Mouse (Mus musculus): ENCODE data around the gene Fxyd1. TPM values are rescaled to one million over a fixed set of nuclear protein-coding genes. Genes with fewer than 3 reads are reported as not detected.

The Fxyd1 gene
- not detected for polyA plus RNA-seq (2021)

DNA sequence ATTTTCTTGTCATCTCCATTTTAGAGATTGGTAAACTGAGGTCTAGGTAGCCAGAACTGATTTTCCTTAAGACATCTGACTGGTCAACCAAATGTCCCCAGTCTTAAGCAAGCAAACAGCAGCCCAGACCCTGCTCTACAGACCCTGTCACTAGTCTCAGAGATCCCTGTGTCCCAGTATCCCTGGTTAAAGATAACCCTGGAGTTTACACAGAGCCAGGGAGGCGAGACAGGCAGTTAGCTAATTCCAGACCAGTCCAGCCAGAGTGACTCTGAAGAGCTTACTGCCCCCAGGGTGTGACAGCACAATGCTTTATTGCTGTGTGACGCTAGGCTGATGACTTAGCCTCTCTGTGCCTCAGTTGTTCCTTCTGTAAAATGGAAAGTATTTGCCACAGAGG is at the start of gene Fxyd1:
Gene Fxyd1 (minus strand): TSS at position 129 of the 400 bp plus-strand sequence.
- no peak for TF ChIP-seq CTCF (IDR thresholded peaks at IDR 0.05)
- ChIA-PET CTCF (interaction anchor here (2.0 kb wide), 1 partner anchor 41 kb away, joined by 7 read pairs; no protein-coding TSS in a partner anchor), POLR2A (no interaction called here)
- in situ Hi-C loops (cut with MboI; ENCODE audit: low pct_unique_long_range_greater_than_20kb), result no loop called here
- ATAC-seq (no peak), DNase-seq (ENCODE audit: low read depth, low spot score) (no peak)
- peaks cover 8% of the 10 kb centered on the region for H3K27me3 ChIP-seq

GRCm38 (mm10) chr7:31106166-31106565 is 49.2 kb upstream of the Fxyd1 start:
- POLR2A ChIA-PET, result no interaction called here
- no peak for DNase-seq (ENCODE audit: low read depth, low spot score)
- ATAC-seq, result no peak
- CTCF ChIA-PET, result interaction anchor here (1.3 to 2.5 kb wide), 4 partner anchors 12 to 71 kb away, joined by 3 to 8 read pairs (median 4); no protein-coding TSS in a partner anchor
- in situ Hi-C loops (cut with MboI; ENCODE audit: low pct_unique_long_range_greater_than_20kb), result no loop called here
- TF ChIP-seq CTCF (IDR thresholded peaks at IDR 0.05), result no peak
- peaks cover 6% of the 10 kb centered on the region for H3K27me3 ChIP-seq

DNA sequence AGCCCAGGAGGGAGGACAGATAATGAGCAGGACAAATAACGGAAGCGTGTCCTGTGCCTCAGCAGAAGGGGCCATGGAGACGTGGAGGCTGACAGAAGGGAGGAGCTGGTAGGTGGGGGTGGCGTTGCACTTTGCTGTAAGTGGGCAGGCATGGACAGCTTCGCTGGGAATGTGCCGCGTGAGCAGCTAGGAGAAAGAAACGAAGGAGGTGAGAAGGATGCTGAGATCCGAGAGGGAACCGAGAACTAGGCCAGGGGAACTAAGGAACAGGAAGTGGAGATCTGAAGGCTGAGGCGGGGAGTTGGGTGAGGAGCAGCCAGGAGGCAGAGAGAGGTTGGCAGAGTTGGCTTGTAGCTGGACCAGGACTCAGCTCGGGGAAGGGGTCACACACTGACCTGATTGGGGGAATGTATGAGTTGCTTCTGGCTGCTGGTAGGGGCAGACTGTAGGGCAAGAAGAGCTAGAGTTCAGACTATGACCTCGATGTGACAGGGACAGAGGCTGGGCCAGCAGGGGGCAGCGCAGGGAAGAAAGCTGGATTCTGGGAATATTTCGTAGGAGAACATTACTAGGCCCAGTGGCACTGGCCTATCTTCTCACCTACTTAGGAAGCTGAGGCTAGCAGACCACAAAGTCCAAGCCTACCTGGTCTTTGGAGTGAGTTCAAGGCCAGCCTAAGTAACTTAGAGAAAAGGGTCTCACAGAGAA is 48.2 kb upstream of the Fxyd1 start:
- peaks cover 6% of the 10 kb centered on the region for H3K27me3 ChIP-seq
- TF ChIP-seq CTCF (IDR thresholded peaks at IDR 0.05), result no peak
- ATAC-seq (peak; percentile 52), DNase-seq (ENCODE audit: low read depth, low spot score) (no peak)
- in situ Hi-C loops (cut with MboI; ENCODE audit: low pct_unique_long_range_greater_than_20kb), result no loop called here
- CTCF ChIA-PET, result interaction anchor here (0.9 to 2.5 kb wide), 6 partner anchors 11 to 72 kb away, joined by 3 to 8 read pairs (median 4); no protein-coding TSS in a partner anchor
- POLR2A ChIA-PET, result interaction anchor here (1.1 kb wide), 1 partner anchor 11 kb away, joined by 3 read pairs; no protein-coding TSS in a partner anchor

- no peak for TF ChIP-seq CTCF (IDR thresholded peaks at IDR 0.05)
- peaks cover 6% of the 10 kb centered on the region for H3K27me3 ChIP-seq
- in situ Hi-C loops (cut with MboI; ENCODE audit: low pct_unique_long_range_greater_than_20kb), result no loop called here
- ATAC-seq, result no peak
- POLR2A ChIA-PET, result no interaction called here
- CTCF ChIA-PET, result interaction anchor here (1.0 kb wide), 1 partner anchor 64 kb away, joined by 4 read pairs; no protein-coding TSS in a partner anchor
- DNase-seq (ENCODE audit: low read depth, low spot score), result no peak
Observed at GRCm38 (mm10) chr7:31100786-31101185, 43.8 kb upstream of the Fxyd1 start.

GRCm38 (mm10) chr7:31099612-31099982 is 42.6 kb upstream of the Fxyd1 start:
- DNase-seq (ENCODE audit: low read depth, low spot score), result no peak
- ATAC-seq, result no peak
- no peak for TF ChIP-seq CTCF (IDR thresholded peaks at IDR 0.05)
- in situ Hi-C loops (cut with MboI; ENCODE audit: low pct_unique_long_range_greater_than_20kb), result loop anchor here (10.0 kb wide), 1 partner anchor 215 kb away; the partner anchor contains the start of gene Cd22
- POLR2A ChIA-PET, result no interaction called here
- H3K27me3 ChIP-seq, result peaks cover 6% of the 10 kb centered on the region
- CTCF ChIA-PET, result no interaction called here

DNA sequence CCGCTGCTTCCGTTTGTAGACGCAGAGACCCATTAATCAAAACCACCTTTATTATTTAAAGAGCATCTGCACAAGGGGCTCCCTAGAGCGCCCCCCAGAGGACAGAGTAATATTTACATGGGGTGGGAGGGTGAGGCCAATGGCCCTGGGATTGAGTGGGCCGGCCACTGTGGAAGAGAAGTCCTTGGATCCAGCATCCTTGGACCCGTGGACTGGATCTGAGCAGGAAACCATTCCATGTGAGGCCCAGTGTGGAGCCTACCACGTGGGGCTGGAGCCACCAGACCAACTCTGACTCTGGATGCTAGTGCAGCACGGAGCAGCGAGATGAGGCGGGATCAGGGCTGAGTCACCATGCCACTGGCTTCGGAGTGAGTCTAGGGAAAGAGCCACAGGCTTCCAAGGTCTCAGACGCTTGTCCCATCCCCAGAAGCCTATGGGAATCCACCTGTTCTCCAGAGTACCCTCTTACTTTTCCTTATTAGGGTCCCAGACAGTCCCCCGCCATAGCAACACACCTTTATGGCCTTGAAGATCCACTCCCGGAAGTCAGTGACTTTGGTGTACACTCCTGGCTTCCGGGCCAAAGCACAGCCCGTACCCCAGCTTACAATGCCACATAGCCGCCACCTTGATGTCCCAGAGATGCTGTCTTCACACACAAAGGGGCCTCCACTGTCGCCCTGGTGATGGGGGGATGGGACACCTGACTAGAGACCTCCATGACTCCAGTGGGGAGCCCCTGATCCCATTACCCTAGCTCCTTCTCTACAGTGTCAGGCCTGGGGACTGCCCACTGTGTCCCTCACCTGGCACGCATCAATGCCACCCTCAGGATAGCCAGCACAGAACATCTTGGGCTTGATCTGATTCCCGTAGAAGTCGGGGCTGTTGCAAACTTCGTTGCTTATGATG is 42.0 kb upstream of the Fxyd1 start:
- ATAC-seq (peak; percentile 33), DNase-seq (ENCODE audit: low read depth, low spot score) (no peak)
- ChIA-PET POLR2A (no interaction called here), CTCF (interaction anchor here (1.1 to 1.8 kb wide), 4 partner anchors 9 to 41 kb away, joined by 3 to 7 read pairs (median 6); partner anchors contain the start of gene Fxyd1)
- in situ Hi-C loops (cut with MboI; ENCODE audit: low pct_unique_long_range_greater_than_20kb), result loop anchor here (10.0 kb wide), 1 partner anchor 214 kb away; the partner anchor contains the start of gene Cd22
- H3K27me3 ChIP-seq, result peaks cover 8% of the 10 kb centered on the region
- peak; percentile 24 for TF ChIP-seq CTCF (IDR thresholded peaks at IDR 0.05)

DNA sequence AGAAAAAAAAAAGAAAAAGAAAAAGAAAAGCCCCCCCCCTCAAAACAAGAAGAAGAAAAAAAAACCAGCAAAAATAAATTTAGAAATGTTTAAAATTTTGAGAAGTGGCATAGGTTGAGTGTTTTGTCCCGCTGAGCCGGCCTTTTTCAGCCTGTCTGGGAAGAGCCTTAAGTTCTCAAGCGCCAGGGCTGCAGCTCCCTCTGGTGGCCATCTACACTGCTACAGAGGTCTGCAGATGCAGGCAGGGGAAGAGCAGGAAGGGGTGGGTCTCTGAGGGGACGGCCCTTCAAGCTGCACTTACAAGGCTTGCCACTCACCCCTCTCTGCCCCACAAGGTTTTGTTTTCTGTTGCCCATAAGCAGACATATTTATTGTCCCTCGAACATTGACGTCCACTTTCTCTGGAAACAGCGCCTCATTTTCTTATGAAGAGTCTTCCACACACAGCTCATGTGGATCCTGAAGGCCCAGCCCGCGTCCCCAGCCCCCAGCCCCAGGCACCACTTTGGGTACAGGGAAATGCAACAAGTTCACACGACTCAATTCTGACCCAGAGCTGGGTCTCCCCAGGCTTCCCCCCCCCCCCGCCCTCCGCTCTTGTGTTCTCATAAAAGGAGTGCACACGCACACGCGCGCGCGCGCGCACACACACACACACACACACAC is 40.7 kb upstream of the Fxyd1 start:
- POLR2A ChIA-PET, result no interaction called here
- TF ChIP-seq CTCF (IDR thresholded peaks at IDR 0.05), result peak; percentile 87
- ATAC-seq, result peak; percentile 87
- peak; percentile 24 for DNase-seq (ENCODE audit: low read depth, low spot score)
- H3K27me3 ChIP-seq, result peaks cover 4% of the 10 kb centered on the region
- in situ Hi-C loops (cut with MboI; ENCODE audit: low pct_unique_long_range_greater_than_20kb), result loop anchor here (10.0 kb wide), 1 partner anchor 213 kb away; the partner anchor contains the start of gene Cd22
- CTCF ChIA-PET, result interaction anchor here (1.1 to 1.8 kb wide), 6 partner anchors 8 to 57 kb away, joined by 3 to 8 read pairs (median 6); partner anchors contain the start of gene Fxyd1

DNA sequence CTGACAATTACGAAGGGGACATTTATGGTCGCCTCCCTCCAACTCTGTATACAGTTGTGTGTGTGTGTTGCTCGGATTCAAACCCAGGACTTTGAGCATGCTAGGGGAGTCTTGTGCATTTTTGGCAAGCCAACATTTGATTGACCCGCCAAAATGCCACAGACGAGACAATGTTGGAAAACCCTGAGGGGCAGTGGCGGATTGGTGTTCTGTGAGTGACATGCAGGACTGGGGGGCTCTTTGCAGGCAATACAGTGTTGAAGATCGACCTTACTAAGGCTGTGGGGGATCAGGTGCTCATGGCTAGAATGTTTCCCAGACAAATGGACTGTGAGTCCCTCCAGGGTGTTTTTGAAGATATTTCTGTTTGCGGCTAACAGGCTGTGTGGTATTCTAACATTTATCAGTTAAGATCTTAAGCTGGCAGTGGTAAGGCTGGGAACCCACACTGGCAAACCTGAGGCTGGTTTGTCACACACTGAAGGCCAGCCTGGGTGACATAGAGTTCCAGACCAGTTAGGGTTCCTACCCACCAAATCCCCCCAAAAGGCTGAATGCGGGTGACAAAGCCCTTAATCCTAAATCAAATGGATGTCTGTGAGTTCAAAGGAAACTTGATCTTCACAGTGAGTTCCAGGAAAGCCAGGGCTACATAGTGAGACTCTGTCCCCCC is 40.0 kb upstream of the Fxyd1 start:
- ChIA-PET POLR2A (no interaction called here), CTCF (interaction anchor here (1.4 to 1.8 kb wide), 4 partner anchors 17 to 58 kb away, joined by 5 to 8 read pairs (median 6); no protein-coding TSS in a partner anchor)
- ATAC-seq (no peak), DNase-seq (ENCODE audit: low read depth, low spot score) (no peak)
- in situ Hi-C loops (cut with MboI; ENCODE audit: low pct_unique_long_range_greater_than_20kb), result loop anchor here (10.0 kb wide), 1 partner anchor 212 kb away; the partner anchor contains the start of gene Cd22
- H3K27me3 ChIP-seq, result peaks cover 4% of the 10 kb centered on the region
- no peak for TF ChIP-seq CTCF (IDR thresholded peaks at IDR 0.05)

DNA sequence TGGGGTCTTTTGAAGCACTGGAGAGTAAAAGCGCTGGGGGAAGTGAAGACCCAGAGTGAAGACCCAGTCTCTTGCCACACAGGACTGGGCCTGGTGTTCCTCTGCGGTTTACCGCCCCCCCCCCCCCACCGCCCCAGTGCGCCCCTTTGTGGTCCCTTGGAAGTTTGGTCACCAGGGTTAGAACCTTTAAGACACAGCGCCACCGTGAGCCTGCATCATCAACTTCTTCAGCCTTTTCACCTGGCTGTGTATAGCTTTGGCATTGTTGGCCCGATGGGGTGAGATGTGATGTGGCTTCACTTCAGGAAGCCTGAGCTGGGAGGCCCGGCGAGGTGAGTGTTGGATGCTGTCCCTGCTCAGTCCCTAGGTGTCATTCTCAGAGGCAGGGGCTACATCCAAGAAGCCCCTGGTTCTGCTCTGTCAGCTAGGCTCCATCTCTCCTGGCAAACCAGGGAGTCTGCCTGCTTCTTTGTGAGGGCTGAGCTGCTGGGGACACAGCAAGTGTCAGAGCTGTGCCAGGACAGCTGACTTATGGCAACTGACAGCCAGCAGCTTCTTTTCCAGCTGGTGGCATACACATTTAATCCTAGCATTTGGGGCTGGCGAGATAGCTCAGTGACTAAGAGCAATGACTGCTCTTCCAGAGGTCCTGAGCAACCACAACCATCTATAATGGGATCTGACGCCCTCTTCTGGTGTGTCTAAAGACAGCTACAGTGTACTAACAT is 37.9 kb upstream of the Fxyd1 start:
- in situ Hi-C loops (cut with MboI; ENCODE audit: low pct_unique_long_range_greater_than_20kb), result loop anchor here (10.0 kb wide), 1 partner anchor 210 kb away; the partner anchor contains the start of gene Cd22
- ChIA-PET POLR2A (no interaction called here), CTCF (interaction anchor here (0.9 to 1.7 kb wide), 3 partner anchors 14 to 36 kb away, joined by 3 to 6 read pairs (median 3); partner anchors contain the start of gene Lgi4)
- no peak for ATAC-seq
- no peak for DNase-seq (ENCODE audit: low read depth, low spot score)
- TF ChIP-seq CTCF (IDR thresholded peaks at IDR 0.05), result no peak
- H3K27me3 ChIP-seq, result peaks cover 4% of the 10 kb centered on the region

Data from Patski (cell line).